Mouse (Mus musculus): Measurements from ENCODE around the gene Obox8.

Gene Obox8

GRCm38 (mm10) chr7:14333457-14333856, at the start of gene Obox8:
TSS of gene Obox8 (minus strand) at chr7:14333557.
- no peak for DNase-seq (ENCODE audit: low read depth)

DNA sequence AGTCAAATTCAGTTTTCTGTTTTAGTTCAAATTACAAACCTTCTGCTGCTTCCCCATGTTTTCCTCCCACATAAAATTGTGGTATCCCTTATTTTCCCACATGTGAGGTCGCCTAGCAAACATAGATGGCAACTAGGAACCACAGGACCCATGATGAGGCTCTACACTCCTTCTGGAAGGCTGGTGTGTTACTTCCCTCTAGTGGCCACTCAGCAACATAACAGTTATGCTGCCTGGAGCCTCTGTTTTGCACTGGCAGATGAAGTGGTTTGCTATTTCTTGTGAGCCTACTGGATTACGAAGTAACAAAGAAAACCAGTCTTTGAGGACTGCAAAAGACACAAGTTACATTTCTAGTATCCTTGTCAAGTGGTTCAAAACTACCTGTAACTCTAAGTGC, 16.1 kb downstream of the Obox8 start:
- peak; percentile 24 for DNase-seq (ENCODE audit: low read depth)

GRCm38 (mm10) chr7:14308671-14309070, 24.7 kb downstream of the Obox8 start:
- no peak for DNase-seq (ENCODE audit: low read depth)

- DNase-seq (ENCODE audit: low read depth), result no peak
Measured at GRCm38 (mm10) chr7:14307571-14307970, 25.8 kb downstream of the Obox8 start.

Measured in induced T-regulatory cell, adult 2 months (primary cell).